Mouse (Mus musculus): ENCODE measurements around the gene Vdac2. TPM values are rescaled to one million over a fixed set of nuclear protein-coding genes. Genes with fewer than 3 reads are reported as not detected.

Vdac2 gene
- polyA plus RNA-seq, 1 experiment from 2014 or later = 281 TPM

GRCm38 (mm10) chr14:21846827-21847380 lies 21.9 kb downstream of the Vdac2 start:
- Histone ChIP-seq H3K27ac (peak overlapping the region; percentile 79), H3K36me3 (peaks cover 49% of the 10 kb centered on the region), H3K4me1 (peaks cover 21% of the 10 kb centered on the region), H3K4me3 (peak overlapping the region; percentile 57), H3K9me3 (no peaks in the 10 kb centered on the region), H3K27me3 (no peaks in the 10 kb centered on the region), H3K4me2 (peak overlapping the region; percentile 90), H3K9ac (peak overlapping the region; percentile 56)
- ATAC-seq (ENCODE audit: borderline replicate concordance, extremely low read depth, low FRiP score, low TSS enrichment) = no peak
- WGBS = 15% methylated on average over 10 of the region's 10 CpGs

- Histone ChIP-seq H3K4me1 (peaks cover 26% of the 10 kb centered on the region), H3K27ac (peak overlapping the region; percentile 79), H3K27me3 (no peaks in the 10 kb centered on the region), H3K36me3 (peaks cover 43% of the 10 kb centered on the region), H3K9ac (peak overlapping the region; percentile 56), H3K4me3 (peak overlapping the region; percentile 57), H3K9me3 (no peaks in the 10 kb centered on the region), H3K4me2 (peak overlapping the region; percentile 90)
- peak; percentile 61 for ATAC-seq (ENCODE audit: borderline replicate concordance, extremely low read depth, low FRiP score, low TSS enrichment)
- under 1% methylated on average over 50 of the region's 50 CpGs for WGBS
These were observed 22.5 kb downstream of the Vdac2 start for GRCm38 (mm10) chr14:21847381-21848165.

GRCm38 (mm10) chr14:21848166-21849154 lies 23.4 kb downstream of the Vdac2 start, which contains the start of gene Comtd1:
TSS of gene Comtd1 (minus strand) at chr14:21848977.
- Histone ChIP-seq H3K9me3 (no peaks in the 10 kb centered on the region), H3K4me3 (peak within 1 kb of the TSS; percentile 57), H3K9ac (peak within 1 kb of the TSS; percentile 56), H3K36me3 (peaks cover 34% of the 10 kb centered on the region), H3K27ac (peak within 1 kb of the TSS; percentile 79), H3K4me2 (peak within 1 kb of the TSS; percentile 90), H3K4me1 (peaks cover 31% of the 10 kb centered on the region), H3K27me3 (no peaks in the 10 kb centered on the region)
- ATAC-seq (ENCODE audit: borderline replicate concordance, extremely low read depth, low FRiP score, low TSS enrichment) = peak; percentile 88
- under 1% methylated on average over 51 of the region's 51 CpGs for WGBS

DNA sequence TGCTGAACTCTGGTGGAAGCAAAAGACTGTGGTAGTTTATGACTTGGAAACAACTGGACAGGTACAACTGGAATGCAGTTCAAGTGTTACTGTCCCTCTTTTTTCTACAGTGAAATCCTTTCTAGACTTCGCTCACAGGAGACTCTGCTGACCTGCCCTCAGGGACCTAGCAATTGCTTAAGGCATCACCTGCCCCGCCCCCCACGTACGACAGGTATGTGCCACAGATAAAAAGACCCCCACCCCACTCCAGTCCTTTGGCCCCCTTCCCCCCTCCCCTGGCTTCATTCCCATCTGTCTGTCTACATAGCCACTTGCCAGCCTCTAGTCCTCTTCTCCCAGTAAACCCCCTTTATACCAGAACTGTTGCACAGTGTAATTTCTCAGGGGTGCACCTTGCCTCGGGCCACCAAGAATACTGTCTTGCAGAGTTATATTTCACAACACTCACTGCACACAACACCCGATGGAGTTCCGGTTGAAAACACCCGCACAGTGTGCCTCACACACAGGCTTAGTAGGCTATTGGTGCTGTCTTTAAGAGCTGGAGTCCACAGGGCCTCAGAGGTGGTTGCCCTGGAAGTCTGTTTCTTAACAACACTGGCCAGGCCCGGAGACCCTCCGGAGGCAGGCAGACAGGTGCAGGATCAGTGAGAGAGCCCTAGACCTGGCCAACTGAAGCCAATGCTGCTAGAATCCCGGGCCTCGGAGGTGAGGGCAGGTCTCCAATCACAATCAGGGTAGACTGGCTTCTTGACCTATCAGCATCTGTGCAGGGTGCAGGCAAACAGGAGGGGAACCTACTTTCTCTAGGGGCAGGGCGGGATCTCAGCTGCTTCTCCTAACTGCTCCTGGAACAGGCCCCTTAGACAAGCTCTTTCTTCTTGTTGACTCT lies 24.7 kb downstream of the Vdac2 start:
- Histone ChIP-seq H3K27me3 (no peaks in the 10 kb centered on the region), H3K4me1 (peaks cover 41% of the 10 kb centered on the region), H3K27ac (no peak overlapping the region), H3K9ac (no peak overlapping the region), H3K36me3 (peaks cover 21% of the 10 kb centered on the region), H3K4me2 (no peak overlapping the region), H3K9me3 (no peaks in the 10 kb centered on the region), H3K4me3 (no peak overlapping the region)
- 73% methylated on average over 13 of the region's 13 CpGs for WGBS
- ATAC-seq (ENCODE audit: borderline replicate concordance, extremely low read depth, low FRiP score, low TSS enrichment) = no peak

GRCm38 (mm10) chr14:21850419-21851127 lies 25.5 kb downstream of the Vdac2 start:
- Histone ChIP-seq H3K9ac (no peak overlapping the region), H3K27me3 (no peaks in the 10 kb centered on the region), H3K4me3 (no peak overlapping the region), H3K4me2 (no peak overlapping the region), H3K27ac (0 out of 2 replicates have a peak overlapping the region, but pooled peaks have one; percentile 5), H3K36me3 (peaks cover 13% of the 10 kb centered on the region), H3K4me1 (peaks cover 44% of the 10 kb centered on the region), H3K9me3 (no peaks in the 10 kb centered on the region)
- no peak for ATAC-seq (ENCODE audit: borderline replicate concordance, extremely low read depth, low FRiP score, low TSS enrichment)
- 65% methylated on average over 24 of the region's 24 CpGs for WGBS

GRCm38 (mm10) chr14:21851996-21852791 lies 27.2 kb downstream of the Vdac2 start:
- H3K9ac ChIP-seq = no peak overlapping the region
- H3K4me3 ChIP-seq = no peak overlapping the region
- no peaks in the 10 kb centered on the region for H3K9me3 ChIP-seq
- no peaks in the 10 kb centered on the region for H3K36me3 ChIP-seq
- H3K4me1 ChIP-seq = peaks cover 37% of the 10 kb centered on the region
- no peaks in the 10 kb centered on the region for H3K27me3 ChIP-seq
- ATAC-seq (ENCODE audit: borderline replicate concordance, extremely low read depth, low FRiP score, low TSS enrichment) = no peak
- no peak overlapping the region for H3K4me2 ChIP-seq
- no peak overlapping the region for H3K27ac ChIP-seq
- 68% methylated on average over 16 of the region's 16 CpGs for WGBS

DNA sequence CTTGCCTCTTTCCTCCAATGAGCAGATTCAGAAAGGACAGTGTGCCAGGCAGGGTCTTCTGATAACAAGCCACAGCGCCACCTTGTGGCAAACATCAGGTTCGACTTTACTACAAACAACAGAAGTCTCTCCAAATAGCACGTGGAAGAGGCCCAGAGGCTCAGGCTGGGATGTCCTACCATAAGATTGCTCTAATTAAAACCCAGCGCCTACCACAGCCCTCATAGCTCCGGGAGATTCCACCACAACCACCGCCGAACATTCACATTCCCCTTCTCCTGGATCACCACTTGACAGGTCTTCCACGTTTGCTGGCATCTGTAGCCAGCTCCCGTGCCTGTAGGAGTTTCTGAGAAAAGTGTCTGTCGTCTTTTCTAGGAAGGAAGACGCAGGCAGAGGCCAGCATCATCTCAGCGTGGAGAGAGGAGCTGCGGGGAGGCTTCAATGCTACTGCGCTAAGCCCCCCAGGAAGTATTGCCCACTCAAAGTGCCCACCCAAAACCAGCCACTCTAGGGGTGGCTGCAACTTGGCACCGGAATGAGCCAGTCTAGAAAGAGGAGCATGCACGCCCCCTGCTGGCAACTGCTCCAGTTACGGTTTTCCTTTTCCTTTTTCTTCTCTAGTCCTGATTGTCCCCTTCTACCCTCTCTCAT lies 28.5 kb downstream of the Vdac2 start:
- peak overlapping the region; percentile 15; the same call in 1 of the 2 replicates for H3K4me3 ChIP-seq
- 13% methylated on average over 17 of the region's 17 CpGs for WGBS

GRCm38 (mm10) chr14:21854271-21854670 lies 29.2 kb downstream of the Vdac2 start:
- no peak for ATAC-seq (ENCODE audit: borderline replicate concordance, extremely low read depth, low FRiP score, low TSS enrichment)
- peak overlapping the region; percentile 51 for H3K27ac ChIP-seq
- H3K4me3 ChIP-seq = no peak overlapping the region
- H3K9ac ChIP-seq = no peak overlapping the region
- no peaks in the 10 kb centered on the region for H3K9me3 ChIP-seq
- H3K4me1 ChIP-seq = peaks cover 24% of the 10 kb centered on the region
- no peaks in the 10 kb centered on the region for H3K36me3 ChIP-seq
- no peaks in the 10 kb centered on the region for H3K27me3 ChIP-seq
- peak overlapping the region; percentile 52 for H3K4me2 ChIP-seq
- WGBS = 53% methylated on average over 9 of the region's 9 CpGs

More for the DNA sequence above, 28.5 kb downstream of the Vdac2 start:
- Histone ChIP-seq H3K36me3 (no peaks in the 10 kb centered on the region), H3K4me1 (peaks cover 24% of the 10 kb centered on the region), H3K4me2 (peak overlapping the region; percentile 52), H3K9me3 (no peaks in the 10 kb centered on the region), H3K27me3 (no peaks in the 10 kb centered on the region), H3K9ac (no peak overlapping the region), H3K27ac (peak overlapping the region; percentile 51)
- no peak for ATAC-seq (ENCODE audit: borderline replicate concordance, extremely low read depth, low FRiP score, low TSS enrichment)

DNA sequence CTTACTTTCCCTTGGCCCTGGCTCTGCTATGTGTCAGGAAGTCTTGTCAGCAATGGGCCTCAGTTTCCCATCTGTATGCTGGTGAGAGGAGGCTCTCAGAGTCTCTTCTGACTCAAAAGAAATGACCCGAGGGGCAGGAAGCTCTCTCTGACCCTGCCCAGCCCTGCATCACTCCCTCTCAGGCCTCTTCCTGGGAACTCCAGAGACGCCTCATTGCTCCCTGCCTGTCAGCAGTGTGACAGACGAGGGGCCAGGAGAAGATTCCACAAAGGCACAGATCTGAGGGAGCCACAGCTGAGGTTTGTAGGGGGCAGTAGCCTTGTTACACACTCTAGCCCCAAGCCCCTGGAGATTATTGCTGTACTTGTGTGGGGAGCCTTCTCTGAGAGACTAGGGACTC lies 30.9 kb downstream of the Vdac2 start:
- Histone ChIP-seq H3K4me3 (no peak overlapping the region), H3K27me3 (no peaks in the 10 kb centered on the region), H3K27ac (no peak overlapping the region), H3K4me2 (no peak overlapping the region), H3K9me3 (no peaks in the 10 kb centered on the region), H3K4me1 (peaks cover 24% of the 10 kb centered on the region), H3K9ac (no peak overlapping the region), H3K36me3 (no peaks in the 10 kb centered on the region)
- no peak for ATAC-seq (ENCODE audit: borderline replicate concordance, extremely low read depth, low FRiP score, low TSS enrichment)
- WGBS = 45% methylated on average over 3 of the region's 3 CpGs

All from lung, embryonic 15.5 days (tissue).